Mouse (Mus musculus): ENCODE data around the gene Rnpepl1. TPM values are rescaled to one million over a fixed set of nuclear protein-coding genes. Genes with fewer than 3 reads are reported as not detected.

Gene Rnpepl1
- total and polyA plus RNA-seq, 3 experiments, result 66.1 to 107 (median 78.3) TPM

DNA sequence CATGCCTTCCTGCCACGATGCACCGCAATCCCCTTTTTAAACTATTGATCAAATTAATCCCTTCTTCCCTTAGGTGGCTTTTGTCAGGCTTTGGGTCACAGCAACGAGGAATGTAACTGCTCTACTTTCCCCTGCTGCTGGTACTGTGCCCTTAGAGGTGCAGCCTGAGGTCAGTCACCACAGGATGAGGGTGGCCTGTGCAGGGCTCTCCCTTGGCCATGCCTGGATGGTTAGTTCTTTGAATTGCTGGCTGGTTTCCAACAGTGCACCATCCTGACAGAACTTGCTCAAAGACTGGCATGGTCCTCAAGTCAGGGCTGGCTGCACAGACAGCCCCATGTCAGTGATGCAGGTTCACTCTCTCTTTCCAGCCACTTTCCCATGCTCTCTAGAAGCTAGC is 36.6 kb upstream of the Rnpepl1 start:
- Histone ChIP-seq H3K4me3 (no peak overlapping the region), H3K9ac (ENCODE audit: low read depth, low read length) (no peak overlapping the region), H3K4me1 (ENCODE audit: control insufficient read depth, insufficient read depth, low read length) (no peaks in the 10 kb centered on the region), H3K27me3 (ENCODE audit: control insufficient read depth, insufficient read depth, low read length) (no peaks in the 10 kb centered on the region), H3K79me2 (replicated peaks; ENCODE audit: control insufficient read depth, insufficient read depth, low read length) (no peaks in the 10 kb centered on the region), H3K36me3 (ENCODE audit: control insufficient read depth, insufficient read depth, low read length) (no peaks in the 10 kb centered on the region), H3K27ac (no peak overlapping the region)
- intact Hi-C loops (cut with DNase I), result no loop called here
- no peak for DNase-seq
- 81% methylated on average over 3 of the region's 3 CpGs for WGBS
- TF ChIP-seq EP300 (IDR thresholded peaks at IDR 0.05; ENCODE audit: insufficient read depth, low read depth, low read length), result no peak

DNA sequence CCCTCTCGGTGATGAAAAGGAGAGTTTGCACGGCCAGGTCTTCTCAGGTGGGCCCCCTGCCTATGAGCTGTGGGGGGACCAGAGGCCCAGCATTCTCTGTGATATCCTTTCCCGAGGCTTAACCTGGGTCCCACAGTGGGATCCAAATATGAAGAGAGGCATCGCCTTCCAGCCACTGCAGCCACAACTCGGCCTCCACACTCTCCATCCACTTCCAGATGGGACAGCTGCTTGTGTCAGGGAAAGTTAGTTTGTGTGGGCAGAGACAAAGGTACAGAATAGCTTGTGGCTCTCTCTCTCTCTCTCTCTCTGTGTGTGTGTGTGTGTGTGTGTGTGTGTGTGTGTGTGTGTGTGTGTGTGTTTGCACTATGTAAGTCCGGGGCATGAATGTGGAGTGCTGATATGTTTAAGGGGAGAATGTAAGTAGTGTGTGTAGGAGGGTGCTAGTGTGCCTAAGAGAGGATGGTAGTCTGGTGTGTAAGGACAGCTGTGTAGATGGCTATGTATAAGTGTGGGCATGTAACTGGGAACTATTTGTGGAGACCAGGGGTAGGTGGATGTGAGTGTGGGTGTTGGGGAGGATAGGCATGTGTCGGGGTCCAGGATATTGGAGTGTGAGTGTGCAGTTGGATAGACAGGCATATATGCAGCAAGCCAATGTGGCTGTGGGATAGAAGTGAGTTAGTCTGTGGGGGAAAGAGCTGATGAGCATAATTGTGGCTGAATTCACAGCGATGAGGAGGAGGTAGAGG is 35.0 kb upstream of the Rnpepl1 start:
- Histone ChIP-seq H3K27ac (no peak overlapping the region), H3K79me2 (replicated peaks; ENCODE audit: control insufficient read depth, insufficient read depth, low read length) (no peaks in the 10 kb centered on the region), H3K4me3 (no peak overlapping the region), H3K4me1 (ENCODE audit: control insufficient read depth, insufficient read depth, low read length) (no peaks in the 10 kb centered on the region), H3K36me3 (ENCODE audit: control insufficient read depth, insufficient read depth, low read length) (no peaks in the 10 kb centered on the region), H3K9ac (ENCODE audit: low read depth, low read length) (no peak overlapping the region), H3K27me3 (ENCODE audit: control insufficient read depth, insufficient read depth, low read length) (no peaks in the 10 kb centered on the region)
- 67% methylated on average over 8 of the region's 8 CpGs for WGBS
- no peak for DNase-seq
- intact Hi-C loops (cut with DNase I), result no loop called here
- TF ChIP-seq CTCF (IDR thresholded peaks at IDR 0.05) (no peak), POLR2A (IDR thresholded peaks at IDR 0.05; ENCODE audit: insufficient read depth, low read depth, low read length) (no peak), EP300 (IDR thresholded peaks at IDR 0.05; ENCODE audit: insufficient read depth, low read depth, low read length) (no peak)

DNA sequence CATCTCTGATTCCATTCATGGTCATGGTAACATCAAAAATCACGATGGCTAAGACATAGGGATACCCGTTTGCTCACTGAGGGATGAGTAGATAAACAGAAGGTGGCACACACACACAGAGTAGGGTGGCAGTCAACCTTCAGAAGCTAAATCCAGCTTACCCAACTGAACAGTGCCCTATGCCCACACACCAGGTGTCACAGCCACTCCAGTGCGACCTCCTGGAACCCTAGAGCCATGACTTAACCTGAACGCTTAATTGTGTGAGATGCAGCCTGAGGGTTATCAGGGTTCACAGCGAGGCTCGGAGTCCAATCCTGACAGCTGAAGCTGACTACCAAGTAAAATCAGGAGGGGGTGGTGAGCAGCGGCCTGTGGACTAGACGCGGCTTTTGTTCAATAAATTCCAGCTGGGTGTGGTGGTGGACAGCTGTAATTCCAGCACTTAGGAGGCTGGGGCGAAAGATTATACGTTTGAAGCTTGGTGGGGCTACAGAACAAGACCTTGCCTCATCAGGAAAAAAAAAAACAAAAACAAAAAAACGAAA is 33.1 kb upstream of the Rnpepl1 start:
- no peak overlapping the region for H3K4me3 ChIP-seq
- H3K36me3 ChIP-seq (ENCODE audit: control insufficient read depth, insufficient read depth, low read length), result no peaks in the 10 kb centered on the region
- H3K4me1 ChIP-seq (ENCODE audit: control insufficient read depth, insufficient read depth, low read length), result no peaks in the 10 kb centered on the region
- intact Hi-C loops (cut with DNase I), result no loop called here
- H3K27ac ChIP-seq, result no peak overlapping the region
- no peak for DNase-seq
- no peaks in the 10 kb centered on the region for H3K79me2 ChIP-seq (replicated peaks; ENCODE audit: control insufficient read depth, insufficient read depth, low read length)
- no peak overlapping the region for H3K9ac ChIP-seq (ENCODE audit: low read depth, low read length)
- no peaks in the 10 kb centered on the region for H3K27me3 ChIP-seq (ENCODE audit: control insufficient read depth, insufficient read depth, low read length)
- TF ChIP-seq CTCF (IDR thresholded peaks at IDR 0.05) (no peak), EP300 (IDR thresholded peaks at IDR 0.05; ENCODE audit: insufficient read depth, low read depth, low read length) (no peak), POLR2A (IDR thresholded peaks at IDR 0.05; ENCODE audit: insufficient read depth, low read depth, low read length) (no peak)
- 65% methylated on average over 12 of the region's 12 CpGs for WGBS

DNA sequence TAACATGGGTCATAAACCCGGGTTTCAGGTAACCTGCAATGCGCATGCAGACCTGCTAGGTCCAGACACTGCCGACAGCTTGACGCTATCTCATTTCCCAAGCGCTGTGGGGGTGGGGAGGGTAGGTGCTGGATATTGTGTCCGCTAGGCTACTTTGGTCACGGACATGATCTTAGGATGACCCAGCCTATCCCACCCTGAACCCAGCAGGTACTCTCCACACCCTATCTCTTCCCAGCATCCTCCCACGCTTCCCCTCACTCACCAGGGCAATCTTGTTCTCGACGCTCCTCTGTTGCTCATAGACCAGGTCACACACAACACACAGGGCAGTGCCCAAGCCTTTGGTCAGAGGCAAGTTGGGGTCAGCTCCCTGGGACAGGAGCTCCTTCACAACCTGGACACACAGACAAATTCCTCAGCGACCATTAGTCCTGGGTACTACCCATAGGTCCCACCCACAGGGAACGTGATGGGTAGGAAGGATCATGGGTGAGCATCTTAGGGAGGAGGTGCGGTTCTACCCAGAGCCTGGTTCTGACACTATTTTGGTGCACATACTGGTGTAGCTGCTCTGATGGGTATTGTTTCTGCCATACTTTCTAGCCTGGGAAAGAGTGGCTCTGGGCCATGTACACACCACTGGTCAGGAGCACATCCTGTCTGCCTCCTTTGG is 32.4 kb upstream of the Rnpepl1 start:
- intact Hi-C loops (cut with DNase I), result no loop called here
- DNase-seq, result no peak
- 68% methylated on average over 13 of the region's 13 CpGs for WGBS

DNA sequence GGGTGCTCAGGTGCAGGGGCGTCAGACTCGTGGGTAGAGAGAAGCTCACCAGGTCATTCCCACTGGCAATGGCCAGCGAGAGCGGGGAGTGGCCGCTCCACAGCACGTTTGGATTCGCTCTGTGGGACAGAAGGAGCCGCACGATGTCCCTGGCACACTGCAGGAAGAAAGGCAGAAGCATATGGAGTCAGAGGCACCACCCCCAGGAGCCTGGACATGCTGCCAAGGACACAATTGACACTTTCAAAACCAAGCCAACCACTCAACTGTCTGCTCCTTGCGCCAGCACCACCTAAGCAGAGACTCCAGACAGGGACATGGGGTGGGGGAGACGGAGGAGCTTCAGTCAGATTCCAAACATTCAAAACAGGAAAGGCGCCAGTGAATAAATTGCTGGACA is 31.3 kb upstream of the Rnpepl1 start:
- Histone ChIP-seq H3K27me3 (ENCODE audit: control insufficient read depth, insufficient read depth, low read length) (no peaks in the 10 kb centered on the region), H3K4me1 (ENCODE audit: control insufficient read depth, insufficient read depth, low read length) (no peaks in the 10 kb centered on the region), H3K36me3 (ENCODE audit: control insufficient read depth, insufficient read depth, low read length) (no peaks in the 10 kb centered on the region), H3K79me2 (replicated peaks; ENCODE audit: control insufficient read depth, insufficient read depth, low read length) (no peaks in the 10 kb centered on the region), H3K4me3 (no peak overlapping the region), H3K27ac (no peak overlapping the region), H3K9ac (ENCODE audit: low read depth, low read length) (no peak overlapping the region)
- intact Hi-C loops (cut with DNase I), result no loop called here
- WGBS, result 87% methylated on average over 12 of the region's 12 CpGs
- no peak for TF ChIP-seq POLR2A (IDR thresholded peaks at IDR 0.05; ENCODE audit: insufficient read depth, low read depth, low read length)
- TF ChIP-seq EP300 (IDR thresholded peaks at IDR 0.05; ENCODE audit: insufficient read depth, low read depth, low read length), result no peak
- no peak for TF ChIP-seq CTCF (IDR thresholded peaks at IDR 0.05)
- no peak for DNase-seq

More for the DNA sequence above, 32.4 kb upstream of the Rnpepl1 start:
- H3K4me3 ChIP-seq, result no peak overlapping the region
- H3K27me3 ChIP-seq (ENCODE audit: control insufficient read depth, insufficient read depth, low read length), result no peaks in the 10 kb centered on the region
- no peak overlapping the region for H3K27ac ChIP-seq
- H3K9ac ChIP-seq (ENCODE audit: low read depth, low read length), result no peak overlapping the region
- H3K4me1 ChIP-seq (ENCODE audit: control insufficient read depth, insufficient read depth, low read length), result no peaks in the 10 kb centered on the region
- H3K79me2 ChIP-seq (replicated peaks; ENCODE audit: control insufficient read depth, insufficient read depth, low read length), result no peaks in the 10 kb centered on the region
- no peaks in the 10 kb centered on the region for H3K36me3 ChIP-seq (ENCODE audit: control insufficient read depth, insufficient read depth, low read length)
- TF ChIP-seq EP300 (IDR thresholded peaks at IDR 0.05; ENCODE audit: insufficient read depth, low read depth, low read length) (no peak), CTCF (IDR thresholded peaks at IDR 0.05) (no peak), POLR2A (IDR thresholded peaks at IDR 0.05; ENCODE audit: insufficient read depth, low read depth, low read length) (no peak)

DNA sequence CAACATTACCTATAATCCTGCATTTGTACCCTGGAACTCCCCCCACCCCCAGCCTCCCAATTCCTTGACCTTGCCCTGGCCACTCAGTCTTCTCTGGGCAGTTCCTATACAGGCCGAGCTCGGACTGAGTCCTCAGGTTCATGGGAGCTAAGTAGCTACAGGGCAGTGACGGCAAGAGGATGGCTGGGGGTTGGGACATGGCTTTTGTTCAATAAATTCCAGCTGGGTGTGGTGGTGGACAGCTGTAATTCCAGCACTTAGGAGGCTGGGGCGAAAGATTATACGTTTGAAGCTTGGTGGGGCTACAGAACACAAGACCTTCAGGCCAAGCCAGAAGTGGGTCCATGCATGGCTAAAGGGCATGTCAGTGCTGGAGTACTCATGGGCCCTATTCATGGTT is 30.5 kb upstream of the Rnpepl1 start:
- no peaks in the 10 kb centered on the region for H3K27me3 ChIP-seq (ENCODE audit: control insufficient read depth, insufficient read depth, low read length)
- intact Hi-C loops (cut with DNase I), result no loop called here
- TF ChIP-seq POLR2A (IDR thresholded peaks at IDR 0.05; ENCODE audit: insufficient read depth, low read depth, low read length), result no peak
- no peak for TF ChIP-seq EP300 (IDR thresholded peaks at IDR 0.05; ENCODE audit: insufficient read depth, low read depth, low read length)
- no peak for TF ChIP-seq CTCF (IDR thresholded peaks at IDR 0.05)

More for the DNA sequence above, 30.5 kb upstream of the Rnpepl1 start:
- H3K36me3 ChIP-seq (ENCODE audit: control insufficient read depth, insufficient read depth, low read length), result no peaks in the 10 kb centered on the region
- no peak for DNase-seq
- H3K4me3 ChIP-seq, result no peak overlapping the region
- H3K79me2 ChIP-seq (replicated peaks; ENCODE audit: control insufficient read depth, insufficient read depth, low read length), result no peaks in the 10 kb centered on the region
- H3K4me1 ChIP-seq (ENCODE audit: control insufficient read depth, insufficient read depth, low read length), result no peaks in the 10 kb centered on the region
- no peak overlapping the region for H3K27ac ChIP-seq
- WGBS, result 85% methylated on average over 5 of the region's 5 CpGs
- H3K9ac ChIP-seq (ENCODE audit: low read depth, low read length), result no peak overlapping the region
